Mouse (Mus musculus) forebrain, embryonic 15.5 days (tissue): ENCODE results near the gene Brca1. TPM values are rescaled to one million over a fixed set of nuclear protein-coding genes. Genes with fewer than 3 reads are reported as not detected.
A peak's percentile ranks its signal among the peaks of the same experiment; 100 is the strongest.
"Not testable (repeated sequence)": the region's sequence is repeated elsewhere in the genome, so short reads cannot be mapped to it uniquely, and the experiment has no call there.

ENCODE experiments used
- ATAC-seq: fragments of 200-750 bp; cut with Nextera tagmentation; replicated peaks from 2 replicates; pipeline ENCODE4 v1.8.0; 2017; ENCODE audit warnings: mild to moderate bottlenecking, moderate TSS enrichment, moderate library complexity
- H3K27ac ChIP-seq: fragments of 300-500 bp; sonication (generic); replicated peaks from 2 replicates; pipeline ENCODE4 v1.5.1; 2015; ENCODE audit warnings: mild to moderate bottlenecking, inconsistent platforms
- H3K27me3 ChIP-seq: fragments of 300-500 bp; sonication (generic); 2 replicates; pipeline ENCODE4 v1.6.1; 2015; ENCODE audit warnings: inconsistent platforms
- H3K36me3 ChIP-seq: fragments of 300-500 bp; sonication (generic); 2 replicates; pipeline ENCODE4 v1.6.1; 2015; ENCODE audit warnings: mild to moderate bottlenecking, inconsistent platforms
- H3K4me1 ChIP-seq: fragments of 300-500 bp; sonication (generic); 2 replicates; pipeline ENCODE4 v1.6.1; 2015; ENCODE audit warnings: inconsistent platforms
- H3K4me2 ChIP-seq: fragments of 300-500 bp; sonication (generic); replicated peaks from 2 replicates; pipeline ENCODE4 v1.6.1; 2015; ENCODE audit warnings: mild to moderate bottlenecking, inconsistent platforms
- H3K4me3 ChIP-seq: fragments of 300-500 bp; sonication (generic); 2 replicates; pipeline ENCODE4 v1.5.1; 2015; ENCODE audit warnings: mild to moderate bottlenecking, inconsistent platforms
- H3K9ac ChIP-seq: fragments of 300-500 bp; sonication (generic); replicated peaks from 2 replicates; pipeline ENCODE4 v1.6.1; 2015; ENCODE audit warnings: mild to moderate bottlenecking, inconsistent platforms
- H3K9me3 ChIP-seq: fragments of 300-500 bp; sonication (generic); 2 replicates; pipeline ENCODE4 v1.6.1; 2016; ENCODE audit warnings: inconsistent platforms
- WGBS: fragments of 180-500 bp; shearing (Covaris S2); methylation state at CpG from one replicate; pipeline ENCODE4 v1.1.7; 2015; ENCODE audit warnings: mixed read lengths; 5-methylcytosine and 5-hydroxymethylcytosine counted together
- polyA plus RNA-seq: library from polyadenylated mRNA; unstranded; fragments of >200 nt; fragmentation: Nextera tagmentation; extraction: Ambion mirVana; gene quantifications from 2 replicates; pipeline ENCODE4 v1.2.1, GENCODE M21; 2015

Brca1 gene
- polyA plus RNA-seq, 1 experiment from 2014 or later, result 5.6 TPM

- peak overlapping the region; percentile 79 for H3K4me3 ChIP-seq
- H3K9ac ChIP-seq, H3K27me3 ChIP-seq, ATAC-seq, H3K27ac ChIP-seq, H3K9me3 ChIP-seq: not testable (repeated sequence)
- peak overlapping the region; percentile 83 for H3K4me2 ChIP-seq
- peaks cover 11% of the 10 kb centered on the region for H3K36me3 ChIP-seq
- 57% methylated on average over 5 of the region's 5 CpGs for WGBS
- peaks cover 68% of the 10 kb centered on the region for H3K4me1 ChIP-seq
Measured at GRCm38 (mm10) chr11:101466552-101466950, 85.2 kb downstream of the Brca1 start.

GRCm38 (mm10) chr11:101465869-101466551 is 85.7 kb downstream of the Brca1 start, which contains the start of gene Vat1:
Vat1 (minus strand) TSS chr11:101466230.
- Histone ChIP-seq H3K27me3 (no peaks in the 10 kb centered on the region), H3K27ac (peak within 1 kb of the TSS; percentile 88), H3K4me2 (peak within 1 kb of the TSS; percentile 83), H3K9me3 (no peaks in the 10 kb centered on the region), H3K9ac (peak within 1 kb of the TSS; percentile 86), H3K4me1 (peaks cover 68% of the 10 kb centered on the region), H3K36me3 (peaks cover 17% of the 10 kb centered on the region), H3K4me3 (peak within 1 kb of the TSS; percentile 79)
- WGBS, result under 1% methylated on average over 60 of the region's 60 CpGs
- ATAC-seq, result peak; percentile 69

- peak overlapping the region; percentile 79 for H3K4me3 ChIP-seq
- no peaks in the 10 kb centered on the region for H3K27me3 ChIP-seq
- peaks cover 64% of the 10 kb centered on the region for H3K4me1 ChIP-seq
- no peaks in the 10 kb centered on the region for H3K9me3 ChIP-seq
- ATAC-seq, result peak; percentile 41
- peak overlapping the region; percentile 83 for H3K4me2 ChIP-seq
- under 1% methylated on average over 51 of the region's 51 CpGs for WGBS
- peak overlapping the region; percentile 88 for H3K27ac ChIP-seq
- peak overlapping the region; percentile 86 for H3K9ac ChIP-seq
- H3K36me3 ChIP-seq, result peaks cover 21% of the 10 kb centered on the region
Measured at GRCm38 (mm10) chr11:101465101-101465868, 86.5 kb downstream of the Brca1 start.

- H3K27ac ChIP-seq, result peak within 1 kb of the TSS; percentile 88
- H3K9me3 ChIP-seq, result no peaks in the 10 kb centered on the region
- WGBS, result 13% methylated on average over 12 of the region's 12 CpGs
- peak within 1 kb of the TSS; percentile 83 for H3K4me2 ChIP-seq
- peak within 1 kb of the TSS; percentile 79 for H3K4me3 ChIP-seq
- no peaks in the 10 kb centered on the region for H3K27me3 ChIP-seq
- H3K4me1 ChIP-seq, result peaks cover 58% of the 10 kb centered on the region
- peaks cover 29% of the 10 kb centered on the region for H3K36me3 ChIP-seq
- ATAC-seq, result no peak
- H3K9ac ChIP-seq, result peak within 1 kb of the TSS; percentile 86
Measured at GRCm38 (mm10) chr11:101464211-101465100, 87.3 kb downstream of the Brca1 start, which contains the start of gene Rnd2. Rnd2 (plus strand) TSS chr11:101464999.

- no peak overlapping the region for H3K27ac ChIP-seq
- peak overlapping the region; percentile 79; the same call in 1 of the 2 replicates for H3K4me3 ChIP-seq
- peak overlapping the region; percentile 83 for H3K4me2 ChIP-seq
- 34% methylated on average over 13 of the region's 13 CpGs for WGBS
- peaks cover 46% of the 10 kb centered on the region for H3K36me3 ChIP-seq
- H3K27me3 ChIP-seq, result no peaks in the 10 kb centered on the region
- H3K4me1 ChIP-seq, result peaks cover 49% of the 10 kb centered on the region
- 0 out of 2 replicates have a peak overlapping the region, but pooled peaks have one; percentile 86 for H3K9ac ChIP-seq
- no peak for ATAC-seq
- H3K9me3 ChIP-seq, result no peaks in the 10 kb centered on the region
Measured at GRCm38 (mm10) chr11:101462583-101463440, 88.9 kb downstream of the Brca1 start.

- Histone ChIP-seq H3K4me3 (no peak overlapping the region), H3K36me3 (peaks cover 47% of the 10 kb centered on the region), H3K4me1 (peaks cover 42% of the 10 kb centered on the region), H3K27me3 (no peaks in the 10 kb centered on the region), H3K4me2 (no peak overlapping the region), H3K9me3 (no peaks in the 10 kb centered on the region), H3K27ac (no peak overlapping the region), H3K9ac (no peak overlapping the region)
- no peak for ATAC-seq
- 81% methylated on average over 14 of the region's 14 CpGs for WGBS
Measured at GRCm38 (mm10) chr11:101462141-101462540, 89.6 kb downstream of the Brca1 start.

GRCm38 (mm10) chr11:101460321-101460720 is 91.4 kb downstream of the Brca1 start:
- no peak overlapping the region for H3K4me3 ChIP-seq
- peaks cover 32% of the 10 kb centered on the region for H3K4me1 ChIP-seq
- 90% methylated on average over 15 of the region's 15 CpGs for WGBS
- no peaks in the 10 kb centered on the region for H3K27me3 ChIP-seq
- no peaks in the 10 kb centered on the region for H3K9me3 ChIP-seq
- no peak overlapping the region for H3K9ac ChIP-seq
- no peak overlapping the region for H3K27ac ChIP-seq
- H3K36me3 ChIP-seq, result peaks cover 51% of the 10 kb centered on the region
- no peak overlapping the region for H3K4me2 ChIP-seq
- ATAC-seq, result no peak

- no peak for ATAC-seq
- no peaks in the 10 kb centered on the region for H3K27me3 ChIP-seq
- no peak overlapping the region for H3K4me3 ChIP-seq
- peaks cover 51% of the 10 kb centered on the region for H3K36me3 ChIP-seq
- no peak overlapping the region for H3K9ac ChIP-seq
- H3K27ac ChIP-seq, result no peak overlapping the region
- WGBS, result 37% methylated on average over 5 of the region's 6 CpGs
- H3K4me1 ChIP-seq, result peaks cover 32% of the 10 kb centered on the region
- H3K4me2 ChIP-seq, result no peak overlapping the region
- H3K9me3 ChIP-seq, result no peaks in the 10 kb centered on the region
Measured at GRCm38 (mm10) chr11:101459716-101460115, 92.0 kb downstream of the Brca1 start.

- H3K4me2 ChIP-seq, result no peak overlapping the region
- no peak overlapping the region for H3K9ac ChIP-seq
- peaks cover 51% of the 10 kb centered on the region for H3K36me3 ChIP-seq
- WGBS, result 85% methylated on average over 12 of the region's 12 CpGs
- H3K27me3 ChIP-seq, result no peaks in the 10 kb centered on the region
- H3K4me3 ChIP-seq, result no peak overlapping the region
- no peaks in the 10 kb centered on the region for H3K9me3 ChIP-seq
- peaks cover 19% of the 10 kb centered on the region for H3K4me1 ChIP-seq
- no peak for ATAC-seq
- H3K27ac ChIP-seq, result no peak overlapping the region
Measured at GRCm38 (mm10) chr11:101458217-101458616, 93.5 kb downstream of the Brca1 start.

- Histone ChIP-seq H3K4me3 (no peak overlapping the region), H3K4me1 (peaks cover 13% of the 10 kb centered on the region), H3K9me3 (no peaks in the 10 kb centered on the region), H3K9ac (no peak overlapping the region), H3K36me3 (peaks cover 51% of the 10 kb centered on the region), H3K27me3 (no peaks in the 10 kb centered on the region), H3K27ac (no peak overlapping the region), H3K4me2 (no peak overlapping the region)
- ATAC-seq, result peak; percentile 27; the same call in 1 of the 2 replicates
- 92% methylated on average over 9 of the region's 9 CpGs for WGBS
Measured at GRCm38 (mm10) chr11:101457631-101458030, 94.1 kb downstream of the Brca1 start.

- H3K4me3 ChIP-seq, result no peak overlapping the region
- H3K4me2 ChIP-seq, result no peak overlapping the region
- H3K36me3 ChIP-seq, result peaks cover 33% of the 10 kb centered on the region
- no peak for ATAC-seq
- H3K9me3 ChIP-seq, result no peaks in the 10 kb centered on the region
- WGBS, result 93% methylated on average over 7 of the region's 7 CpGs
- H3K4me1 ChIP-seq, result peaks cover 6% of the 10 kb centered on the region; the same call in 1 of the 2 replicates
- H3K27me3 ChIP-seq, result no peaks in the 10 kb centered on the region
- H3K27ac ChIP-seq, result no peak overlapping the region
- 0 out of 2 replicates have a peak overlapping the region, but pooled peaks have one; percentile 6 for H3K9ac ChIP-seq
Measured at GRCm38 (mm10) chr11:101455627-101456026, 96.1 kb downstream of the Brca1 start.
